Mouse (Mus musculus) heart, embryonic 16.5 days (tissue): Measurements from ENCODE around the gene Pde1c. TPM values are rescaled to one million over a fixed set of nuclear protein-coding genes. Genes with fewer than 3 reads are reported as not detected.

ENCODE experiments used
- ATAC-seq: fragments of 200-750 bp; cut with Nextera tagmentation; replicated peaks from 2 replicates; pipeline ENCODE4 v1.8.0; 2017; ENCODE audit warnings: moderate number of reproducible peaks; ENCODE audit not compliant: insufficient read depth, low FRiP score; ENCODE audit errors: extremely low read depth
- H3K27ac ChIP-seq: fragments of 300-500 bp; sonication (generic); 2 replicates; pipeline ENCODE4 v1.5.1; 2014; ENCODE audit warnings: mild to moderate bottlenecking, low read length, control low read depth, moderate library complexity
- H3K27me3 ChIP-seq: fragments of 300-500 bp; sonication (generic); 2 replicates; pipeline ENCODE4 v1.6.1; 2014; ENCODE audit warnings: low read length, mixed read lengths; ENCODE audit not compliant: control insufficient read depth, insufficient read depth
- H3K36me3 ChIP-seq: fragments of 300-500 bp; sonication (generic); 2 replicates; pipeline ENCODE4 v1.6.1; 2014; ENCODE audit not compliant: control insufficient read depth, insufficient read depth
- H3K4me1 ChIP-seq: fragments of 300-500 bp; sonication (generic); 2 replicates; pipeline ENCODE4 v1.6.1; 2014; ENCODE audit warnings: low read length, mixed read lengths; ENCODE audit not compliant: control insufficient read depth, insufficient read depth
- H3K4me2 ChIP-seq: fragments of 300-500 bp; sonication (generic); 2 replicates; pipeline ENCODE4 v1.6.1; 2014; ENCODE audit warnings: low read depth, mild to moderate bottlenecking, control low read depth, low read length
- H3K4me3 ChIP-seq: fragments of 300-500 bp; sonication (generic); 2 replicates; pipeline ENCODE4 v1.5.1; 2014; ENCODE audit warnings: mild to moderate bottlenecking, control low read depth, low read length
- H3K9ac ChIP-seq: fragments of 300-500 bp; sonication (generic); 2 replicates; pipeline ENCODE4 v1.6.1; 2014; ENCODE audit warnings: low read length, control low read depth
- H3K9me3 ChIP-seq: fragments of 300-500 bp; sonication (generic); replicated peaks from 2 replicates; pipeline ENCODE4 v1.6.1; 2016; ENCODE audit warnings: low read length; ENCODE audit not compliant: control insufficient read depth
- WGBS: fragments of 180-500 bp; shearing (Covaris S2); extraction: QIAGEN DNeasy Blood & Tissue Kit; methylation state at CpG from one replicate; pipeline ENCODE4 v1.1.7; 2014; 5-methylcytosine and 5-hydroxymethylcytosine counted together
- polyA plus RNA-seq: library from polyadenylated mRNA; unstranded; fragments of >200 nt; fragmentation: Nextera tagmentation; extraction: Ambion mirVana; gene quantifications from 2 replicates; pipeline ENCODE4 v1.2.1, GENCODE M21; 2015

Pde1c gene
- polyA plus RNA-seq, 1 experiment from 2014 or later = 12.7 TPM

DNA sequence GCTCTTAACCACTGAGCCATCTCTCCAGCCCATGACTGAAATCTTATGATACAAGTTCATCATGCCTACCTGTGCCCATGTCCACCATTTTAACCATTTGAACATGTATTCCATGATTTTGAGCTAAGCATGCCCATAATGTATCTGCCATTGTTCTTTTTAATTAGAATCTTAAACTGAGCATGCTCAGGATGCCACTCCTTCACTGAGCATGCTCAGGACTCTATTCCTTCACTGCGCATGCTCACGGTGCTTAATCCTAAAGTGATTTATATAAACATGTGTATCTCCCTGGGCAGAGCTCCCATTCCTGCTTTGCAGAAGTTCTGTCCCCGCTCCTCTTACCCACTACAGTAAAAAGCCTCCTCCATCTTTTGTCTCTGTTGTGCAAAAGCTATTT, 520.3 kb downstream of the Pde1c start:
- no peak overlapping the region for H3K4me2 ChIP-seq
- H3K9me3 ChIP-seq = no peaks in the 10 kb centered on the region
- H3K27me3 ChIP-seq = no peaks in the 10 kb centered on the region
- no peak overlapping the region for H3K4me3 ChIP-seq
- no peak overlapping the region for H3K27ac ChIP-seq
- ATAC-seq = no peak
- WGBS = 82% methylated on average over 3 of the region's 3 CpGs
- no peaks in the 10 kb centered on the region for H3K4me1 ChIP-seq
- H3K9ac ChIP-seq = no peak overlapping the region
- no peaks in the 10 kb centered on the region for H3K36me3 ChIP-seq

DNA sequence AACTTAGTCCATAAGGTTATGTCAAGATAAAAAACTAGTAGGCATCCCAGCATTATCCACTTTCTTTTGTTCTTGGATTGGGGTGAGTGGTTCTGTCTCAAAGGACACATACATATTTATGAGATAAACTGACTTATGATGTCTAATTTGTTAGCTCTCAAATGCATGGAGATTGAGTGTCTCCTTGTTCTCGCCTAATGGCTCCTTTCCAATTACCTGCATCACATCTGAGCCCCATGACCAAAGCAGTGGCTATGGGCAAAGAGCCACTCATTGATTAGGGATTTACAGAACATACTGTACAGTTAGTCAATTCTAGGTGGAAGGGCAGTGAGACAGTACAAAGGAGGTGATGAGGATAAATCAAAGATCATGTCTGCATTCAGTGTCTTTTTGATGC, 524.2 kb downstream of the Pde1c start:
- H3K4me1 ChIP-seq = no peaks in the 10 kb centered on the region
- no peak overlapping the region for H3K9ac ChIP-seq
- no peaks in the 10 kb centered on the region for H3K27me3 ChIP-seq
- WGBS = 93% methylated on average over 1 of the region's 1 CpGs
- H3K4me3 ChIP-seq = no peak overlapping the region
- no peak overlapping the region for H3K4me2 ChIP-seq
- no peaks in the 10 kb centered on the region for H3K36me3 ChIP-seq
- no peaks in the 10 kb centered on the region for H3K9me3 ChIP-seq
- no peak for ATAC-seq
- no peak overlapping the region for H3K27ac ChIP-seq

DNA sequence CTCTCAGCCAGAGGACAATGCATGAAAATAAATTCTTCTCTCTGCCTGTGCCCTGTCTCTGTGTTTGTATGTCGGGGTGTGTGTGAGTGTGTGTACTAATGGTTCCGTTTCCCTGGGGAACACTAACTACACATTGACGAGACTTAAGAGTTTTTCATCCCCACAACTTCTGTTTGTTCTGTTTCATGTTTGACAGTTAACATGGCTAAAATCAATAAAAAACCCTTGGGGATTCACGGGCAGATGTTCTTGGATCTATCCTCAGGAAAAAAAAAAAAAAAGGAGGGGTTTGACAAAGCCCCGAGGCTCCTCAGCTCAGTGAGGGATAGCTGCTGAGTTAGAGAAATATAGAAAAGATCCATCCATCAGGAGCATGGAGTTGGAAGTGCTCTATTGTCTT, 524.6 kb downstream of the Pde1c start:
- H3K4me1 ChIP-seq = no peaks in the 10 kb centered on the region
- 65% methylated on average over 5 of the region's 5 CpGs for WGBS
- no peak overlapping the region for H3K9ac ChIP-seq
- no peak overlapping the region for H3K27ac ChIP-seq
- no peaks in the 10 kb centered on the region for H3K9me3 ChIP-seq
- ATAC-seq = no peak
- no peaks in the 10 kb centered on the region for H3K27me3 ChIP-seq
- H3K4me3 ChIP-seq = no peak overlapping the region
- H3K4me2 ChIP-seq = no peak overlapping the region
- no peaks in the 10 kb centered on the region for H3K36me3 ChIP-seq

DNA sequence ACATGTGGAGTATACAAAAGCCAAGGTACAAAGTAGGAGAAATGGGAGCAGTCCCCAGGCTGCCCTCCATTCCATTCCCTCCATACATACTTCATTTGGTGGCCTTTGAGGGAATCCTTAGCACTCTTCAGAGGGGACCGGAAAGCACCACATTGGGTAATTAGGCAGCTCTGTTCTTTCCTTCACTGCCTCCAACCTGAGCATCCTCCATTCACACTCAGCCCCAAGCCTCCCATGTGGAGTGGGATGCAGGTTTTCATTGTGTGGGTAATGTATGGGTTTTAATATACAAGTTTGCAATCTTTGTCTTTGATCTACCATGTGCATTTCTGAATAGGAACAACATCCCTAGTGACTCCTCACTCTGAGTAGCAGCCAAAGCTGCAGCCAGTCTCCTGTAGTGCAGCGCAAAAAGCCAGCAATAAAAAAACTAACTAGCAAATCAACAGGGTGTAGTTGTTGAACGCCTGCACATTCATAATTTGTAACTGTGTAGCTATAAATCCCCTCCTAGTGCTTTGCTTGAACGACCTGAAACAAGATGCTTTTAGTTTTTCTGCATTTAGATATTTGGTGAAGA, 529.3 kb downstream of the Pde1c start:
- Histone ChIP-seq H3K36me3 (no peaks in the 10 kb centered on the region), H3K4me1 (no peaks in the 10 kb centered on the region), H3K27ac (no peak overlapping the region), H3K9ac (no peak overlapping the region), H3K9me3 (no peaks in the 10 kb centered on the region), H3K4me3 (no peak overlapping the region), H3K4me2 (no peak overlapping the region), H3K27me3 (no peaks in the 10 kb centered on the region)
- no peak for ATAC-seq
- WGBS = 69% methylated on average over 4 of the region's 4 CpGs

DNA sequence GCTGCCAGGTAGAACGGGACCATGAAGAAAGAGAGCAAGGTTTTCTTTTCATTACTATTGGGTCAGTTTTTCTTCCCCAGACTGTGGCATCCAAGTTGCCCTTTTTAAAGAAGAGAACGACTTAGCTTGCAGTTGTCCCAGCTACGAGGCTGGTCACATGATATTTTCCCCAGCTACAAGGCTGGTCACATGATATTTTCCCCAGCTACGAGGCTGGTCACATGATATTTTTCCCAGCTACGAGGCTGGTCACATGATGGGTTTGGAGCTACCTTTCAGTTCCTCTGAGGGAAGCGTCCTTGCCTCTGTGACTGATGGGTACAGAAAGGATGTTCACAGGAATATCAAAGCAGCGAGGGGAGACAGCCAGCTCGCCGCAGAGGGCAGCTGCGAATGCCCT, 533.8 kb downstream of the Pde1c start:
- H3K4me3 ChIP-seq = no peak overlapping the region
- H3K4me2 ChIP-seq = no peak overlapping the region
- no peaks in the 10 kb centered on the region for H3K4me1 ChIP-seq
- H3K36me3 ChIP-seq = no peaks in the 10 kb centered on the region
- H3K27me3 ChIP-seq = no peaks in the 10 kb centered on the region
- 70% methylated on average over 10 of the region's 10 CpGs for WGBS
- no peak overlapping the region for H3K9ac ChIP-seq
- no peaks in the 10 kb centered on the region for H3K9me3 ChIP-seq
- no peak for ATAC-seq
- H3K27ac ChIP-seq = no peak overlapping the region

DNA sequence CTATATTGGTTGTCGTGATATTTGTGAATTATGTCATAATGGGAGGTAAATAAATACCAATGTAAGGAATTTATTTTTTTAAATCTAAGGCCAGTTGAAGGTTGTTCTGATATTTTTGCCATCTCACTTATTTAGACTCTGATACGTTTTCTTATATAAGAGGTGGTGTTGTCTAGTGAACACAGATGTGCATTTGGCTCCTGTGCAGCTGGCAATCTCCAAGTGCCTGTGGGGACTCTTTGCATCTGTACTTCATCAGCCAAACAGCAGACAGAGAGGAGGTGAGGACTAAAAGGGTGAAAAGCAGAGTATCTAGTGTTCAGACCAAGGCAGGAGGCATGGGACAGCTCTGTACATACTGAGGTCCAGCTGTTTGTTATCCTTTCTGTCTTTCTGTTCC, 536.7 kb downstream of the Pde1c start:
- no peaks in the 10 kb centered on the region for H3K9me3 ChIP-seq
- H3K36me3 ChIP-seq = no peaks in the 10 kb centered on the region
- no peak overlapping the region for H3K9ac ChIP-seq
- 76% methylated on average over 2 of the region's 2 CpGs for WGBS
- no peak for ATAC-seq
- no peak overlapping the region for H3K27ac ChIP-seq
- peaks cover 2% of the 10 kb centered on the region; the same call in 1 of the 2 replicates for H3K4me1 ChIP-seq
- H3K4me2 ChIP-seq = no peak overlapping the region
- H3K27me3 ChIP-seq = no peaks in the 10 kb centered on the region
- H3K4me3 ChIP-seq = no peak overlapping the region

DNA sequence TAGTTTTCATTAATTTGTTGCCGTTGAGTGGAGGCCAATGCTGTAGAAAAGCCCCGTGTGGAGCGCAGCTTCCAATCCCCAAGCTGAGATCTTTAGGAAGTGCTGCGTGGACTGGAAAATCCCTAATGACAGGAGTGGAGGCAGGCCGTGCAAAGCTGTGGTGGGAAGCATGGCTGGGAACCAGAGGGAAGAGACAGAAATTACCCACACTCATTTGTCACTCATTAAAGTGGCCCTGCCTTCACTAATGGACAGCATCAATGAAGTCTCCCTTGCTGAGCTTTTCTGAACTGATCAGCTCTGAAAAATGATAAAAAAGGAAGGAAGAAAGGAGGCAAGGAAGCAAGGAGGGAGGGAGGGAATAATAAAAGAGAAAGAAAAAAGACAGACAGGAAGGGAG, 538.9 kb downstream of the Pde1c start:
- ATAC-seq = no peak
- Histone ChIP-seq H3K27ac (no peak overlapping the region), H3K9me3 (no peaks in the 10 kb centered on the region), H3K4me1 (peaks cover 2% of the 10 kb centered on the region; the same call in 1 of the 2 replicates), H3K4me3 (no peak overlapping the region), H3K27me3 (no peaks in the 10 kb centered on the region), H3K4me2 (no peak overlapping the region), H3K36me3 (no peaks in the 10 kb centered on the region), H3K9ac (no peak overlapping the region)
- 60% methylated on average over 5 of the region's 5 CpGs for WGBS

DNA sequence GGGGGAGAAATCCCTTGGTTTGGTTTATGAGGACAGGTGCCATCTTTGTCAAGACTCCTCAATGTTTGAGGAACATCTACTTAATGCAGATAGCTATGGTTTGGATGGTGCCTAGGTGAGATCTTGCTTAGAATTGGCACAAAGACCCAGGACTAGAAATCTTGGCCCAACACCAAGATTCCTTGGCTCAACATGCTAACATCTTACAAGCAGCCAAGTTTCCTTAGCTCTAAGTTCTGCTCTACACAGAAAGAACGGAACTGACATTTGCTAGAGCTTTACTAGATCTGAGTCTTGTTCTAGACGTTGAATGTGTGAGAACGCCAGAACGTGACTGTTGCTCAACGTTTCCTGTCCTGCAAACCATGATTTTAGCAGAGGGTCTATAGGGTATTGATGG, 540.9 kb downstream of the Pde1c start:
- H3K4me3 ChIP-seq = no peak overlapping the region
- no peak for ATAC-seq
- no peak overlapping the region for H3K27ac ChIP-seq
- no peaks in the 10 kb centered on the region for H3K27me3 ChIP-seq
- no peaks in the 10 kb centered on the region for H3K9me3 ChIP-seq
- no peak overlapping the region for H3K4me2 ChIP-seq
- no peaks in the 10 kb centered on the region for H3K36me3 ChIP-seq
- WGBS = 84% methylated on average over 5 of the region's 5 CpGs
- peaks cover 2% of the 10 kb centered on the region; the same call in 1 of the 2 replicates for H3K4me1 ChIP-seq
- H3K9ac ChIP-seq = no peak overlapping the region

DNA sequence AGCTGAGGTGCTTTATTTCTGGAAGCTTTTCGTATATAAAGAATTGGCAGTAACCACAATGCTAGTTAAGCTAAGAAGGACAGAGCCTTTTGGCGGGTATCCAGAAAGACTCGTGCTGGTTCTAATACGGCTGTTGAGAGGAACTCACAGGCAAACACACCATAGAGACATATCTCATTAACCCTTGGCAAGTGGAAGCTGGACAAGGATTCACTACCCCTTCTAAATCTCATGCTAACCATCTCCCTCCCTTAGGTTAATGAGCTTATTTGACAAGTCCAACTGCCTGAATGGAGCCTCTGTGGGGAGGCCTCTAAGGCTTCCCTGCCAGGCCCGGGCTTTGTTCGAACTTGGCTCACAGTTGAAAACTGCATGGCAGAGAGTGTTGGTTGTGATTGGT, 541.6 kb downstream of the Pde1c start:
- no peak overlapping the region for H3K9ac ChIP-seq

More for the DNA sequence above, 541.6 kb downstream of the Pde1c start:
- no peak overlapping the region for H3K27ac ChIP-seq
- peaks cover 2% of the 10 kb centered on the region; the same call in 1 of the 2 replicates for H3K4me1 ChIP-seq
- no peaks in the 10 kb centered on the region for H3K9me3 ChIP-seq
- no peaks in the 10 kb centered on the region for H3K27me3 ChIP-seq
- WGBS = 57% methylated on average over 6 of the region's 6 CpGs
- peak; percentile 28; the same call in 1 of the 2 replicates for ATAC-seq
- H3K36me3 ChIP-seq = no peaks in the 10 kb centered on the region
- H3K4me3 ChIP-seq = no peak overlapping the region
- no peak overlapping the region for H3K4me2 ChIP-seq
